Mouse (Mus musculus) ovary, adult 2 months (tissue): ENCODE results near the gene Srrm4. TPM values are rescaled to one million over a fixed set of nuclear protein-coding genes. Genes with fewer than 3 reads are reported as not detected.

ENCODE experiments used
- polyA plus RNA-seq: library from polyadenylated mRNA; depleted of rRNA; stranded (reverse); fragments of >200 nt; gene quantifications from 2 replicates; pipeline ENCODE4 v1.2.3, GENCODE M21; 2012; rRNA removed

Srrm4 gene
- 1.1 and 1.5 TPM in 2 replicates for polyA plus RNA-seq

DNA sequence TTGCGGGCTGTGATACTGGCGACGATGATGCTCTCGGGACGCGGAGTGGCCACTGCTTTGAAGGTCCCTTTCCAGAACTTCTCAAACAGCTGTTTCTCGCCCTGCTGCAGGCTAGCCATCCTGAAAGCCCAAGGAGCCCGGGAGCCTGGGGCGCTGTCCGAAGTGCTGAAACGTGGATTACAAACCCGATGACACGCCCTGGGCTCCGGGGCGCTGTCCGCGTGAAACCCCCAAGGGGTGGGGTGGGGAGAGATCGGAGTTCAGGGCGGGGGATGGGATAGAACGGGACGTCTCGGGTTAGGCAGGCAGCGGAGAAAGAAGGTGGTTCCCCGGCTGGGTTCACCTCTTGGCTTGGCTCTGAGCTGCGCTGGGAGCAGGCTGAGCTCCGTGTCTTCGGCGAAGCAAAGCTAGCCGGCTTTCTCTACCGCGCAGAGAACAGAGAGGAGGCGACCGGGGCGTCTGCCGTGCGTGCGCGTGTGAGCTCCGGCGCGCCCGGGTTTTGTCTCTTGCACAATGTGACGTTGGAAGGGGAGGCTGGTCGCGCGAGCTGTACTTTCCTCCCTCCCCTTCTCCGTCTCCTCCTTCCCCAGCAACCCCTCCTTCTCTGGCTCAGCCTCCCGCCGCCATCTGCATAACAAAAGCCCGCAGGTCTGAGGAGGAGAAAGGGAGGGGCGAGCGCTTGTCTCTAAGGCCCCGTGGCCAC, at the start of gene Srrm4:
Gene Srrm4 (minus strand): TSS at position 472 of the 703 bp plus-strand sequence.

GRCm38 (mm10) chr5:116422699-116423201, 168.9 kb downstream of the Srrm4 start, which contains the start of gene Hspb8:
Hspb8 (minus strand) TSS chr5:116422864.

Other genes with a start within 250 kb of the Srrm4 start
- gene Hspb8, start 169.0 kb downstream of the Srrm4 start, polyA plus RNA-seq = 62.8 and 66.0 TPM in 2 replicates